Mouse (Mus musculus) right cerebral cortex, adult 18-20 months (tissue): ENCODE results near the gene Ror2.
A peak's percentile ranks its signal among the peaks of the same experiment; 100 is the strongest.

Experiments used
- DNase-seq: peaks from one replicate; pipeline ENCODE4 v3.0.0; 2022; ENCODE audit warnings: mixed read lengths

The Ror2 gene

DNA sequence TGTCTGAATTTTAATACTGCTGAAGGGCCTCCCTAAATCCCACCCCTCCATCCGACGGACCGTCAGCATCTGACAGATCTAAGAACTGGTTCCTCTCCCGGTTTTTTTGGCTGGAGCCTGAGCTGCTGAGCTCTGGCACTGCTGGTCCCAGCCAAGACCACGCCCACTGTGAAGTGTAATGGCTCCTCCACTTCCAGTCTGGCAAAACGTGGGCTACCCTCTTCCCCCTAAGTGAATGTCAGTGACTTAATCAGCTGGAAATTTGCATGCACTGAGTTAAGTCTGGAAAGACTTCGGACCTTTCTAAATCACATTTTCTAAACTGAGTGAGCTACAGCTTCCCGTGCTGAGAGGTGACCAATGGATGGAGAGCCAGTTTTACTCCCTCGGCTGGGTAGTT, 52.5 kb downstream of the Ror2 start:
- peak; percentile 13 for DNase-seq

DNA sequence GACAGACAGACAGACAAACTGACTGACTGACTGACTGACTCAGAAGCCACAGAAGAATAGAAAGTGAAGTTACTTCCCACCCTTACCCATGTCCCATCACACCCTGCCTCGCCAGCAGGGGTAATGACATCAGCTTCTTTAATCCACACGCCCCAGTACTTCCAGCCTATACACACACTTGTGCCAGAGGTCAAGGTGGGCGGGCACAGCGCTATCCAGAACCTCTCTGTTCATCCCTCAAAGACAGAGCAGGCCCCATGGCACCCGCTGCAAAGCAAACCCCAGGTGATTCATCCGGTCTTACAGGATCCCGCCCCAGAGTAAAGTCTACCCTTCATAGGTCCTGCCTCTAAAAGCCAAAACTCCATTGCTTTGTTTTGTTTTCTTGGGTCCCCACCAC, 53.5 kb downstream of the Ror2 start:
- no peak for DNase-seq

GRCm38 (mm10) chr13:53230446-53231161, 55.3 kb downstream of the Ror2 start:
- peak; percentile 58 for DNase-seq

DNA sequence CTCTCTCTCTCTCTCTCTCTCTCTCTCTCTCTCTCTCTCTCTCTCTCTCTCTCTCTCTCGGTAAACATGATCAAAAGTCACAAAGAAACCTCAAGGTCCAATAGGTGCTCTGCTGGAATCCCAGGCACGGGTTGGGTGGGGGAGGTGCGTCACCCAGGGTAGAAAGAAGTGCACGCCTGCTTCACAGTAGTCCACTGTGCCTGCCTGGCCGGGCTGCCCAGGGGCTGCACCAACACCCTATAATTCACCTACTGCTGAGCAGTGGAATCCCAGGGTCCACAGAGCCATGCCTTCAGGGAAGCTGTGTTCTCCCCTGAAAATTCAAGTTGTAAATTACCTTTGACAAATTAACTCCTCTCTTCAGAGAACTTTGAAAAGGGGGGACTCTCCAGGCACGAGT, 58.9 kb downstream of the Ror2 start:
- no peak for DNase-seq

GRCm38 (mm10) chr13:53226461-53226860, 59.5 kb downstream of the Ror2 start:
- no peak for DNase-seq

GRCm38 (mm10) chr13:53225925-53226324, 60.0 kb downstream of the Ror2 start:
- no peak for DNase-seq

DNA sequence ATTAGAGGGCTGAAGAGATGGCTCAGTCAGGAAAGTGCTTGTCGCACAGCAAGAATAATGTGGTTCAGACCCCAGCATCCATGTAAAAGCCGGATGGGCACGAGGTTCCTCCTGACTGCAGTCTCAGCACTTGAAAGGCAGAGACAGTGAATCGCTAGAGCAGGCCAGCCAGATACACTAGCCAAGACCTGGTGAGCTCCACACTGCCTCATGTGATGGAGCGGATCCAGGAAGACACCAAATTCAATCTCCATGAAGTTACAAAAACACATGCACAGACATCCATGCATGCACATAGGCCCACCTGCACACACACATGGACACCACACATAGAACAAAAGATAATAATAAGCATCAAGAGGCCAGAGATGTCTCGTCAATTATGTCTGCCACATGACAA, 64.7 kb downstream of the Ror2 start:
- DNase-seq, result no peak

GRCm38 (mm10) chr13:53219889-53220288, 66.0 kb downstream of the Ror2 start:
- DNase-seq, result no peak

DNA sequence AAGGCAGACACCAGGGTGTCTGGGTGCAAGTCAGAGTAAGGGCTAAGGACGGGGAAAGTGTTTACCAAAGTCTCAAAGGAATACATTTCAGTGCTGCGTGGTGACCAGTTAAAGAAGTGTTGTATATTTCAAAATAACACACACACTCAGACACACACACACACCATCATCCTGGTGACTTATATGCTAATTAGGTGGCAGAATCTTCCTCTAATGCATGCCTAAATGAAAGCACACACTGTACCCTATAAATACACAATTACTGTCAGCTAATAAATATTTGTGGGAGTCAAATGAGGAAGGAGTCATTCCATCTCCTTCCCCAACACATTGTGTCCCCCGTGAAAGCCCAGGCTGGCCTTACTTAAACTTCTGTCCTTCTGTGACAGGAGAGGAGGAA, 66.5 kb downstream of the Ror2 start:
- no peak for DNase-seq

GRCm38 (mm10) chr13:53217396-53217975, 68.4 kb downstream of the Ror2 start:
- no peak for DNase-seq

- no peak for DNase-seq
Measured at GRCm38 (mm10) chr13:53211971-53212733, 73.8 kb downstream of the Ror2 start.

- no peak for DNase-seq
Measured at GRCm38 (mm10) chr13:53208556-53208955, 77.4 kb downstream of the Ror2 start.

- no peak for DNase-seq
Measured at GRCm38 (mm10) chr13:53205128-53205911, 80.6 kb downstream of the Ror2 start.

GRCm38 (mm10) chr13:53202439-53202830, 83.5 kb downstream of the Ror2 start:
- DNase-seq, result peak; percentile 15

- peak; percentile 6 for DNase-seq
Measured at GRCm38 (mm10) chr13:53201628-53202438, 84.1 kb downstream of the Ror2 start.

DNA sequence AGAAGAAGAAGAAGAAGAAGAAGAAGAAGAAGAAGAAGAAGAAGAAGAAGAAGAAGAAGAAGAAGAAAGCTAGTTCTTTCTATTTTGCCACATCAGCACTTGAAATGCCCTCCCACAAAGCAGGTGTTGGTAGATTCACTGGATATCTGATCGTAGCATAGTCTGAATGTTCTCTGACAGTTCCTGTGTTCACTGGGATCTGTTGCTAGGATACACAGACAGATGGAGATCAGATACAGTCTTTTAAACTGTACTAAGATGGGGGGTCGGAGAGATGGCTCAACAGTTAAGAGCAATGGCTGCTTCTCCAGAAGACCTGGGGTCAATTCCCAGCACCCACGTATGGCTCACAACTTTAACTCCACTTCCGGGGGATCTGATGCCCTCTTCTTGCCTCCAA, 85.8 kb downstream of the Ror2 start:
- DNase-seq, result peak; percentile 12

DNA sequence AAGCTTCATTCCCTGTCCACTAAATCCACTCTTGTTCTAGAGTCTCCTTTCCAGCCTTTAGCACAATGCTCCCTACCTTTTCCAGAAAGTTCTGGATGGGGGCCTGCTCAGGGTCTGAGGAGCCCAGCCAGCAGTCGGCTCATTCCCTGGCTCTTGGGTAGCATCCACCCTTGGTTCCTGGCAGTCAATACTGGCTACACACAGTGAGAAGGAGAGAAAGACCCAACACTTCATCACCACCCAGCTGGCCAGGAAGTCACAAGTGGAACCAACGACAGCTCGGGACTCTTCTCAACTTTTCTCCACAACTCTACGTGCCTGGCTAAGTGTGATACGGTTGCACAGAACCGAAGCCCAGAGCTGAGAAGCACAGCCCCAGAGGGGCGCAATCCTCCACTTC, 86.7 kb downstream of the Ror2 start:
- no peak for DNase-seq

GRCm38 (mm10) chr13:53196690-53197089, 89.2 kb downstream of the Ror2 start:
- no peak for DNase-seq

DNA sequence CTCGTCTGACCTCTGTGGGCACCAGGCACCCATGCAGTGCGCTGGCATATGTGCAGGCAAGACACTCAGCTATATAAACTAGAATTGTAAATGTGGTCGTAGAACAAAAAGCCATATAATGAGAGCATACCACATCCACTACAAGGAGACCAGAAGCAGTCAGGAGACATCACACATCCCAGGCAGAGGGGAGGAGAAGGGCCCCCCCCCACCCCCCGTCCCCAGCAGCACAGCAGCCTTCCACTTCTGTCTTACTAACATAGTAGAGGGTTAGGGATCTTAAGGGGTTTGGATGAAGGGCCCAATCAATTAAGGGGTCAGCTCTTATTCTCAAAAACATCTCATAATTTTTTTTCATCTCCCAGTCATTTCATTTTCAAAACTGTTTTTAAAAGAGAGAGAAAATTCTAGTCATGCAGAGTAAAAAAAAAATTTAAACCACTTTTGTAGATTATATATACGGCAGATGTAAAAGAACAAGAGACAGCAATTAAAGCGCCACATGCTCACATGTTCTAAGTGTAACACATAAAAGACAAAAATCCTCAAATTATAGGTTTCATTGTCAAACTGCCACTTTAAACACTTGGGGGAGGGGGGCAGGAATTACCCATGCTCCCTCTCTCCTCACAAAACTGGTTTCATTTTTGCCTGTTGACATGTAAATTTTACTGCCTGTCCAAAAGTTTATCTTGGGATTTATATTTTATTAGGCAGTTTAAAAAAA, 89.8 kb downstream of the Ror2 start:
- no peak for DNase-seq

GRCm38 (mm10) chr13:53194306-53194705, 91.6 kb downstream of the Ror2 start:
- no peak for DNase-seq

DNA sequence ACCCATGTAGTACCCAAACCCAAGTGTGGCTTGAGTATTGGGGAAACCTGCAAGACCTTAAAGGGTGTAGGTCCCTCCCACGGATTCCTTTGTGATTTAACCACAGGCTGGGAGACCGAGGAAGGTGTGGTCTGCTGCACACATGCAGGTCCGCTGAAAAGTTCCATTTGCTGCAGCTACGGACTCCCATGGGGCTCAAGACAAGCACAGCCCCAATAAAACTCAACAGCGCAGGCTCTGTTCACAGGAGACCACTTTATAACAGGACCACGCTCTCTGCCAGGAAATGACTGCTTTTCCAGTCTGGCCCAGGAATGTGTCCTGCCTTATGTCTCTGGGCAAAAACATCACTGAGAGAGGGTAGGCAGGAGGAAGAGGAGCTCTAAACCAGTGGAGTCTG, 92.2 kb downstream of the Ror2 start:
- no peak for DNase-seq

DNA sequence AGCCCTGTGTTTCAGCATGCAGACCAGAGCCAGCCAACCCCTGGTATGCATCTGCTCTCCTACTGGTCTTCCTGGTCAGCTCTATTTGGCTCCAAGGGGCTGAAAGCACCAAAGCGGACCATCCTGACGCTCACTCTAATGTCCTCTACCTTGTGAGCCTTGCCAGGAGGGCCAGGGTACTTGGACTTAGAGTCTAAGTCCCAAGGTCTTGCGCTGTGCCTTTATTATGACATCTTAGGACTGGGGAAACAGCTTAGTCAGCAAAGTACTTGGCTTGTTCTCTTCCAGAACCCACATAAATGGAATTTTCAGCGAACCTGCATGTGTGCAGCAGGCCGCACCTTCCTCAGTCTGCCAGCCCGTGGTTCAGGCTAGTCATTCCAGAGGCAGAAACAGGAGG, 93.6 kb downstream of the Ror2 start:
- no peak for DNase-seq
